Mouse (Mus musculus): ENCODE data around the gene Yars. TPM values are rescaled to one million over a fixed set of nuclear protein-coding genes. Genes with fewer than 3 reads are reported as not detected.

Gene Yars
- total RNA-seq (2021) = 10 to 100 TPM; 38.8 to 39.5 TPM
- long read RNA-seq, experiment 1, transcript Yars-201 (13 exons, 2,909 nt) = major isoform, 71 of 83 reads
- long read RNA-seq, experiment 1, partial matches to known transcripts = 7 of 83 reads
- long read RNA-seq, experiment 1, other reads (novel, unspliced or antisense) = 4 of 83 reads
- long read RNA-seq, experiment 2, transcript Yars-201 (13 exons, 2,909 nt) = major isoform, 43 of 49 reads
- long read RNA-seq, experiment 2, partial matches to known transcripts = 3 of 49 reads
- long read RNA-seq, experiment 2, other reads (novel, unspliced or antisense) = 2 of 49 reads

DNA sequence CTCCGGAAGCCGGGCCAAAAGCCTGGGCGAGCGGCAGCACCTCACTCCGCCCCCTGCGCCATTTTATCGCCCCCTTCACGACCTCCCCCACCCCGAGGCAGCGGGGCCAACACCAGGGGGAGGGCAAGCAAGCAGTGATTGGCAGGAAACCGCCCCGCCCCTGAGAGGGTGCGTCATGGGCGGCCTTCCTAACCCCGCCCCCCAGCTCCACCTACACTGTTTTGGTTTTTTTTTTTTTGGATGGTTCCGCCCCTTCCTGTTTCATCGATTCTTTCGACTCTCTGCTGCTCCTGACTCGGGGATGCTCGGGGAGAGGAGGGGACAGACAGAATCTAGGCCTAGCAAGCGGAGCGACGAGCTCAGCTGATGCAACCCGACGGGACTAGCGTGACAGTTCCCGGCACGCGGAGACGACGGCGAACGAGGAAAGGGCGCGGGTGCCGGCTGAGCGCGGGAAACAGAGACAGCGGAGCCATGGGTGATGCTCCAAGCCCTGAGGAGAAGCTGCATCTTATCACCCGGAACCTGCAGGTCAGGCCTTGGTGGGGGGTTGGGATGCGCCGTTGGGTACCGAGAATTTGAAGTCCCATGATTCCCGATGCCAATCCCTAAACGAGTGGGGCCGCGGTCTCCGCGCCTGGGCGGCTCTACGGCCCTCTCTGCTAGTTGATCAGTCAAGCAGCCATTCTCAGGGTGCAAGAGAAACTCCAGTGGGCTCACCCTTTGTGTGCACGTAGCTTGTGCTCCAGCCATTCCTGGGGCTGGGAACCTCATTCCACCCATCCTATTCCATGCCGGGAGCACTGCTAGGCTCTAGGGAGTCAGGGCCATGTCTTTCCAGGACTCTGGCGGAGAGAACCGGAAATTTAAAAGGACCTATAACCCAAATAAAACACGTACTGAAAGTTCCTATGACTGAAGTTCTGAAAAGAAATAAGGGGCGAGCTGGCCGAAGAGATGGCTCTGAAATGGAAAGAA lies at the start of gene Yars, which contains the start of gene S100pbp:
Gene Yars, plus strand, starts transcription at position 219 of the 978 bp plus-strand sequence.
Gene S100pbp, minus strand, starts transcription at position 186 of the 978 bp plus-strand sequence.
- DNase-seq (ENCODE audit: low spot score) = peak; percentile 96

DNA sequence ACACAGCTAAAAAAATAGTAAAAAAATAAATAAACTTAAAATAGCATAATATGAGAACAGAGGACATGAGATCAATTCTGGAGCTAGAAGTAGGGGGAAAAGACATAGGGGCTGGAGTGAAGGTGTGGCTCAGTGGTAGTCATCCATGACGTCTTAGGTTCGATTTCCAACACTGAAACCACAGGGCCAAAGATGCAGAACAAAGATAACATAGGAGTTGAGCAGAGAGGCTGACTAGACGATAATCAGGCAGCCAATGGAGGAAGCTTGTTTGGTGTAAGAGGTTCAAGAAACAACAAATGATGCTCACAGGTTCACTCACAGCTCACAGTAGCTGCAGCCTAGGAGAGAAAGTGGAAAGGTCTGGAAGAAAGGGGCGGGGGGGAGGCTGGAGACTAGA lies 48.8 kb upstream of the Yars start:
- no peak for DNase-seq (ENCODE audit: low spot score)

DNA sequence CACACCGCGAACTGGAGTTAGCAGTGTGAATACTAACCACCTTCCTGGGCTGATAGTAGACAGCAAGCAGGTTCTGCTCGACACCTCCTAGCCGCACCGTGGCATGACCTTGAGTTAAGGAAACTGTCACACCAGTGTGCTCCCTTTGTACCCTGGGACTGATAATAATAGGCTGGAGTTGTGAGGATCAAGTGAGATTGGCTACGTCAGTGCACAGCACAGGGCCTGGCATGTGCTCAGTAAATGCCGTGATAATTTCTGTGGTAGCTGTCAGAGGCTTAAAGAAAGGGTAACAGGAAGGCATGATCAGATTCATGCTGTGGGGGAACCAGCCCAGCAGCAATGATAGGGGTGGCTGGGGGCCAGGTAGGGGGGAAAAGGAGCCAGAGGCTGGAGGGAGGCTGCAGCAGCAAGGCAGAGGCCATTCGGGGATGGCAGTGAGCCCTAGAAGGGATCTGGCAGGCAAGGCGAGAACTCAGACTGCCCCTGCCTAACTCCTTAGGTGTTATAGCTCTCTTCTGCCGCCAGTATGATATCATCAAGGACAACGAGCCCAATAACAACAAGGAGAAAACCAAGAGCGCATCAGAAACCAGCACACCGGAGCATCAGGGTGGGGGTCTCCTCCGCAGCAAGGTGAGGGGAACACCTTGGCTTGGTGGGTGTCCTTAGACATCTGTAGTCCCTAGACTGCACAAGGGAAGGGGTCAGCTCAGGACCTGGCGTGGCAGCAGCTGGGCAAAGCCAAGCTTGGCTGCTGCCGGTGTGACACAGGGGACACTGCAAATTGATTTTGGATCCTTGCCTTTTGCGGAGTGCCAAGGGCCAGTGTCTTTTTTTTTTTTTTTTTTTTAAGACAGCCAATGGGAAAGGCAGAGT lies 47.8 kb upstream of the Yars start:
- DNase-seq (ENCODE audit: low spot score) = no peak

DNA sequence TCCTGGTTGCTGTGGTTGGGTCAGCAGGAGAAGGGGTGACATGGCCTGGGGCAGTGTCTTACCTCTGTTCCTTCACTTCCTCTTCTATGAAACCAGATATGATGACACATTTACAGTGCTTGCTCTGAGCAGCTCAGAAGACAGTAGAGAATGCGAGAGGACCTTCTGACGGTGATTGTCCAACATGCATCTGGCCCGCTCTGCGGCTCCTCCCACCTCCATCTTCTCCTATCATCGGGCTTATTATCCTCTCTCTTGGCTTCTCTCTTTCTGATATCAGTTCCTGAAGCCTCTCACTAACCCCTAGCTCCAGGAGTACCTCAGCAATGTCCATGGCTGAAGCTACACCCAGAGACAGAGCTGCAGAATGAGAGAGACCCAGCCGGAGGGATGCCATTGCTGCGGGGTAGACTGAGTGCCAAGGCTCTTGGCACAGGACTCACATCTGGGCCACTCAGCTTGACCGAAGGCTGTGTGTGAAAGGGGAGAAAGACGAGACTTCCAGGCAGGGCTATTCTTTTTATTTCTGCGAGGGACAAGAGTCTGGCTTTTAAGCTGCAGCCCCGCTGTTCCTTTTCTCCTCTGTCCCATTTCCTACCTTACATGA lies 47.0 kb upstream of the Yars start:
- DNase-seq (ENCODE audit: low spot score) = no peak

DNA sequence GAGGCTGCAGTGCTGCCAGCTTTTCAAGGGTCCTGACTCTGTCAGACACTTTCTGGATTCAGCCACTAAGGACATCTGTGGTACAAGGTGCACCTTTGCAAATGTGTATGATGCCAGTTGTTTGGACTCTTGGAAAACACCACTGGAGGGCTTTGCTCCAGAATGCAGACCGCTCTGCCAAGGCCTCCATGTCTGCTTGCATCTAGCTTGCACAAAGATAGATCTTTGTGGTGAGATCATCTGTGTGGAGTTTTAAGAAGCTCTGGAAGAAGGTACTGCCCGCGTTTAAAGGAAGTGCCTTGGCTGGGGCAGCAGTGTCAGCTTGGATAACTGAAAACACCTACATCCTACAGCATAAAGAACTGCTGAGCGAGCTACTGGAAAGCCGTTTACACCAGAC lies 46.1 kb upstream of the Yars start:
- no peak for DNase-seq (ENCODE audit: low spot score)

DNA sequence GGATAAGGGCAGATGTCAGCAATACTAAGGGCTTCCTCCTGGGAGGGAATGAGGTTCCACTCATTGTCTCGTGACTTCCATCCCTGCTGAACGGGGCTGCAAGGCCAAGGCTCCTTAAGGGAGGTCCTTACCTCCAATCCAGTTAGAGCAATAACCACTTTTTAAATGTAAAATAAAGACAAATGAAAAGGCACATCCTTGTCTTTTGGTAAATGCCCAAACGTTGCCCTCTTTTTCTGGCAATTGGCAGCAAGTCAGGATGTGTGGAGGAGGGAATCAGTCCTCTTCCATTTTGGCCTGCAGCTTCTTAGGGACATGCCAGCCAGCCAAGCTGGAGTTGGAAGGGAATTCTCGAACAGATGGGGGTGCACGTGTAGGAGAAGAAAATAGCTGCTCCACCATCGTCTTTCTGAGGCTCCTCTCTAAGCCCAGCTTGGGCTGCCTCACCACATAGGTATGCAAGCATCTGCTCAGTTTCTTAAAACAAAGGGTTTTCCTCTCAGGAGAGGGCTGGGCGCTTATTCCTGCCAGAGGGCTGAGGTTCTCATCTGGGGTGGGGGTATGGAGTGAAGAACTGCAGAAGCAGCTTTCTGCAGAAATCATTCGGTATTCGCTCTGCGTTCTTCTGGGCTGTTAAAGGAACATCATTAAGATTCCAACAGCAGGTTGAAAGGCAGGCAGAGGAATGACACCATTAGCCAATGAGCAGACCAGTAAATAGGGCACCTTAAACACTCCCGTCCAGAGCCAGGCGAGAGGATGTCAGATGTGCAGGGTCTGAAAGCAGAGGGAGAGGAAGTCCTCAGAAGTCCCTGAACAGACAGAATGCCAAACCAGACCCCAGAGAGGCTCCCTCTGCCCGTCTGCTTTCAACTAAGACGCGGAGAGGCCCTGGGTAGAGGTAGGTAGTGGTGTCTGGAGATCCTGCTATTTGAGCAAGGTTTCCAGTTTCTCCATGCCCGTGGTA lies 44.9 kb upstream of the Yars start:
- no peak for DNase-seq (ENCODE audit: low spot score)

DNA sequence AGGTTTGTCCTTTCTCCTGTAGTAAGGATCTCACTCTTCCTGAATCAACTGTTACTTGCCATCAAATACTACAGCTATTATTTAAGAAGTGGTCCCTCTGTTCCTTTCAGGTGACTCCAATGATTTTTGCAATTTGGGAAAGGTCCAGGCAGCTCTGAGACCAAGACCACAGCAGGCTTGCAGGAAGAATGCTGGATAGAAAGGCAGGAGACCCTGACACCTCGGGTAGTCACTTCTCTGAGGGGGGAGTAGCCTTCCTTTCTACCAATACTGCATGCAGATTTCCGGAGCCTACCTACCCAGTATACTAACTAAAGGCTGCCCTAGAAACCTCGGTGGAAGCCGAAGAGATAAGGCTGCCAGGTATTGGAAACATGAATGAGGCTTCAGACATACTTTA lies 44.1 kb upstream of the Yars start:
- no peak for DNase-seq (ENCODE audit: low spot score)

DNA sequence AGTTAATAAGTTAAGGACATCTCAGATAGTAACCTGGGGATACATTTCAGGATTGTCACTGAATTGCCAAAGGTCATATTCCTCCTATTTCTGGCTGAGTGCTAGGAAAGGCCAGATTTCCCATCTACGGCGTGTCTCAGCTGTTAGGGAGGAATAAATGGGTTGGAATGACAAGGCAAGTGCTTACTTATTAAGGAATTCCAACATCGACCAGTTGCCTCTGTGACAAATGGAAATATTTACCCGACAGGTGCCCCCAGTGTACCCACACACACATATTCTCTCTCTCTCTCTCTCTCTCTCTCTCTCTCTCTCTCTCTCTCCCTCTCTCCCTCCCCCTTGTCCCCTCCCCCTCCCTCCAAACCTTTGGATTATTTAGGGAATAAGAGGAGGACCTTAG lies 43.6 kb upstream of the Yars start:
- no peak for DNase-seq (ENCODE audit: low spot score)

DNA sequence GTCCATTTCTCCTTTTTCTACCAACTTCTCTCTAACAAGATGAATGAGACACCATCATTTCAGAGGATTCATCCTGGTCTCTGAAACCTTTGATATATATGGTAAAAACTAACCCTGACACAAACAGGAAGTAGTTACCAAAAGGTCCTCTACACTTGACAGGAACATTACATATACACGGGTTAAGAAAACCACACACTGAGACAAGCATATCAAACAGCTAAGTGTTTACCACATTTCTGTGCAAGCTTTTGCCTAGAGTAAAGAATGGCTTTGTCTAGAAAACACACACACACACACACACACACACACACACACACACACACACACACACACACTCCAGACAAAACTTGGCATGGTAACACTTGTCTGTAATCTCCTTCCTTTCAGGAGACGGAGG lies 43.2 kb upstream of the Yars start:
- no peak for DNase-seq (ENCODE audit: low spot score)

DNA sequence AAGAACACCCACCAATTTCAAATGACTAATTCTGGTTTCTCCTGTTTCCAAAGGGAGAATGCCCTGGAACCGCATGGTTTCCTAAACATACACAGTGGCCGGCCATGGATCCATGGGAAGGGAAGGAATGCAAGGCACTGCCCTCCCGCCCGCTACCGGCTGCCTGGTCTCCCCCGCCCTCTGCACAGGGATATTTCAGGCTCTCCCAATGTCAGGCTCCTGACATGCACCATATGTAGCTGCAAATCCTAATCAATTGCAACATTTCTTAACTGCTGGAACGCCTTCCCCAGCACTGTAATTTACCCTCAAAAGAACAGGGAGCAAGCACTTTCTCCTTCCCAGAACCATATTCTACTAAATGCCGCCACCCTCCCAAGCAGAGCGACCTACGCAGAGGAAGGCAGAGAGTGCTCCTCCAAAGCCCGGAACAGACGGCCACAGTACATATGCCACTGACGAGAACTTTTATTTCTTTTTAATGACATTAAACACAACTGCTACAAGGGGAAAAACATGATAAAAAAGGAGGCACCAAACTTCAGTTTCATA lies 41.9 kb upstream of the Yars start:
- DNase-seq (ENCODE audit: low spot score) = no peak

DNA sequence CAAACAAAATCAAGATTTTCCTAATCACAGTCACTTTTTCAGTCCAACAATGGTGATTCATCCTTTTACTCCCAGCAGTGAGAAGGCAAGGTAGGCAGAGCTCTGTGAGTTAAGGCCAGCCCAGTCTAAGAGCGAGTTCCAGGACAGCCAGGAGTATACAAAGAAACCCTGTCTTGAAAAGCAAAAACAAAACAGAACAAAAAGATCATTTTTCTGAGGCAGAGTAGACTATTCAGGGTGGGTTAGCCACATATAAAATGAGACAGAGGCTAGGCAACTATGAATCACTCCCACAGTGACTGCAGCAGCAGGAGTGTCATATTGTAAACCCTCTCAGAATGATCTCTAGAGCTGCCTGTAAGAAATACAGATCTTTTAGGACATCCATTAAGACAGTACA lies 40.2 kb upstream of the Yars start:
- DNase-seq (ENCODE audit: low spot score) = no peak

DNA sequence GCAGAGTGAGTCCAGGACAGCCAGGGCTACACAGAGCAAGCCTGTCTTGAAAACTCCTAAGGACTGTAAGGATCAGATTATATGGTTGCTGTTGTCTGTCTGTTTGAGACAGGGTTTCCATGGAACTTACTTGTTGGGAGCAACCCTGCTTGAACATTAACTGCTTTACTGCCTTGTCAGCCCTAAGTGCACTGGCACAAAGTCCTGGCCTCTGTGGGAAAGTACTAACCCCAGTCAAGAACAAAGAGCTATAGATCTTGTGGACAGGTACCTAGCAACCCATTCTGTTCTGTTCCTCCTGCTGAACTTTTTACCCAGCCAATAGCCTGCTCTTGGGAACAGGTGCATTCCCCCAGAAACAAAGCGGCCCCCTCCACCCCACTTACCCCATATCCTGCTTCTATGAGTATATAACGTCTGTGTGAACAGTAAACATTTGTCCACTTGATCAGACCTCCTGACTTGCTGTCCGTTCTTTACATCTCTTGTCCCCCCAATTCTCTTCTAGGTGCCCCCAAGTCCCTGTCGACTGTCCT lies 38.2 kb upstream of the Yars start:
- no peak for DNase-seq (ENCODE audit: low spot score)

DNA sequence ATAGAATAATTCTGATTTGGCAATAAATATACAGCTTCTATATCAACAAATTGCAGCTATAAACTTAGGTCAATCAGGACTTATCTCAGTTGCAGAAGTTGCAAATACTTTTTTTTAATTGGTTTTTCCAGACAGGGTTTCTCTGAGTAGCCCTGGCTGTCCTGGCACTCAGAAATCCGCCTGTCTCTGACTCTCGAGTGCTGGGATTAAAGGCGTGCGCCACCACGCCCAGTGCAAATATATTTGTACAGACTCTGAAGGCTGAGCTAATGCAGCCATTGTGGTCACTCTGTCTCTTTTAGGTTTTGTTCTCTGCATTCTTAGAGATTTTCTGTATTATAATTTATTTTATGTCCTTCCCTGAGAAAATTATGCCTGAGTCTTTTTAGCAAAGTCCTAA lies 32.0 kb upstream of the Yars start:
- DNase-seq (ENCODE audit: low spot score) = no peak

DNA sequence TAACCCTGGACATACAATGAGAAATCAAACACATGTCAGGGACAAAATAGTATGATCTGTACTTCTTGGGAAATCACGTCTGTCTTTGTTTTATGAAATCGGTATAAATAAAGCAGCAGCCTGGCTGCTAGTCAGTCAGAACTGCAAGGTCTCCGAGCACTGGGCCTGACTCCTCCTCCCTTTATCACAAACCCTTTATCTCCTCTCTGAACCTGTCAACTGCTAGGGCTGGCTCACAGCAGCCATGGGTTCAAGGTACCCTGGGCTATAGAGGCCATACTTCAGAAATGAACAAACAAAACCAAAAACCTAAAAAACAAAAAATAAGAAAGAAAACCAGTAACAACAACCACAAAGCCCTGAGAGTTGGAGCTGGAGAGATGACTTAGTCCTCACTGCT lies 31.0 kb upstream of the Yars start:
- no peak for DNase-seq (ENCODE audit: low spot score)

DNA sequence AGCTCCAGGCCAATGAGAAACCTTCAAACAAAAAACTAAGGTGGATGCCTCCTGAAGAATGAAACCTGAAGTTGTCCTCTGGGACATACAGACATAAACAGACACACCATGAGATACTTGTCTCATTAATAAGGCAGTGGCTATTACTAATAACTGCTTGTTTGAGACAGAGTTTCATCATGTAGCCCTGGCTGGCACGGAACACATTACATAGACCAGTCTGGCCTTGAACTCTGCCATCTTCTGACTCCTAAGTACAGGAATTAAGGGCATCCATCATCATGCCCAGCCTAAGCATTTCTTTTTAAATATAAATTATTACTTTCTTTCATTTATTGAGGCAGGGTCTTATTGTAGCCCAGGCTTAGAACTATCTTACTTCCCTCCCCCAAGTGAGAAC lies 28.5 kb upstream of the Yars start:
- DNase-seq (ENCODE audit: low spot score) = no peak

DNA sequence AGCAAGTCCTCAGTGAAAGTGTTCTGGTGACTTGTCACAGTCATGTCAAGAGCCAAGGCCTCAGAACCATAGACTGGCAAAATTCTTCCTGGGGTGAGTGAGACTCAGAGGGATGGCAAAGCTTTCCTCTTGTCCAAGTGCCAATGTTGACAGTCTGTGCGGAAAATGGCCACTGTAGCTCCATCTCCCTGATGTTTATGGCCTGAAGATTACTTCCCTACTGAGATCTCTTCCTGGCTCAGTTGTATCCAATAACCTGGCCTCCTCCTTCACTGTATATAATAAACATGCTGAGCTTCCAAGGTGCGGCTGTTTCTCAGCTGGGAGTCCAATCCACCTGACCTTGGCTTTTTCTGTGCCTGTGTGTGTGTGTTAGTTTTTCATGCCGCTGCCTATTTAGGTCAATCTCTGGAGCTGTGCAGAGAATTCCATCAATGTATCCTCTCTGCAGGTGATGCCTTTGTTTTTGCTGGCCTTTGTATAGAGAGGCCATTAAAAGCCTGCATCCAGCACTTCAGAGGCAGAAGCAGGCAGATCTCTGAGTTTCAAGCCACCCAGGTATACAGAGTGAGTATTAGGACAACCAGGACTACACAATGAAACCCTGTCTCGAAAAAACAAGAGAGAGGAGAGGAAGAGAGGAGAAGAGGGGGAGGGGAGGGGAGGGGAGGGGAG lies 27.8 kb upstream of the Yars start:
- no peak for DNase-seq (ENCODE audit: low spot score)

DNA sequence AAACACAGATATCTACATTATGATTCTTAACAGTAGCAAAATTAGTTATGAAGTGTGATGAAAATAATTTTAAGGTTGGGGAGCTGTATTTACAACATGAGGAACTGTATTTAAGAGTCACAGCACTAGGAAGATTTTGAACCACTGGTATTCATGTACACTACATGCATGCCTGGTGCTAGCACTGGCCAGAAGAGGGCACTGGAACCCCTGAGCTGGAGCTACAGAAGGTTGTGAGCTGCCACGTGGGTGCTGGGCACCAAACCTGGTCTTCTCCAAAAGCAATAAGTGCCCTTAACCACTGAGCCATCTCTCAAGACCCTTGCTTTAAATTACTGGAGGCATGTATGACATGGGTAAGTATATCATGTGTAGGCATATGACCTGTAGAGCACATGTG lies 17.0 kb upstream of the Yars start:
- no peak for DNase-seq (ENCODE audit: low spot score)

DNA sequence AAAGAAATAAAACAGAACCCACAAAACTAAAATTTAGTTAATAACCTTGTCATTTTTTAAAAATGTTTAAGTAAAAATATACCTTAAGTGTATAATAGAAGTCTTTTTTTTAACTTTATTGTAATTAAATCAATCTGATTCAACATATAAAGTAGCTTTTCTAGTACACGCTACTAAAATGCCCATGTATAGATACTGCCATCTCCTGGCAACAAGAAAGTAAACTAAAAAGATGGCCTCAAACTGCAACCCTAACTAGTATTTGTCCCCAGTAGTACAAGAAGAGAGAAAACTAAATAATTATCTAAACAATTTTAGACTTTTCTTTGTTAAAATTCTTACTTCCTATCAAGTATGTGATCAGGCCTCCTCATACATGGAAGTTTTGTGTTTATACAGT lies 10.0 kb upstream of the Yars start:
- DNase-seq (ENCODE audit: low spot score) = no peak
